Mouse (Mus musculus) CH12.LX (cell line): ENCODE measurements around the gene Ccdc51.

Experiments
- BHLHE40 ChIP-seq: IDR thresholded peaks from 2 replicates; pipeline ENCODE4 v1.6.1; 2011; ENCODE audit warnings: mild to moderate bottlenecking, low read depth, low read length, improper control_type of control experiment
- CTCF ChIP-seq, 2 experiments: IDR thresholded peaks in 1 of 2; conservative IDR thresholded peaks in 1 of 2; 2 replicates each; pipeline ENCODE4 v1.5.1; 2011 to 2012; ENCODE audit warnings: low read depth in 2 of 2, low read length in 2 of 2, improper control_type of control experiment in 1 of 2, inconsistent platforms in 1 of 2, mild to moderate bottlenecking in 1 of 2, moderate library complexity in 1 of 2
- EP300 ChIP-seq: IDR thresholded peaks from 2 replicates; pipeline ENCODE4 v1.6.1; 2011; ENCODE audit warnings: low read length, improper control_type of control experiment
- ETS1 ChIP-seq: conservative IDR thresholded peaks from 2 replicates; pipeline ENCODE4 v1.6.1; 2012; ENCODE audit warnings: low read depth, mild to moderate bottlenecking, inconsistent platforms, low read length, improper control_type of control experiment, moderate library complexity
- HCFC1 ChIP-seq: IDR thresholded peaks from 2 replicates; pipeline ENCODE4 v1.6.1; 2012; ENCODE audit warnings: low read depth, mild to moderate bottlenecking, inconsistent platforms, low read length, improper control_type of control experiment
- JUN ChIP-seq: IDR thresholded peaks from 2 replicates; pipeline ENCODE4 v1.6.1; 2011; ENCODE audit warnings: low read depth, mild to moderate bottlenecking, low read length, improper control_type of control experiment, moderate library complexity; ENCODE audit not compliant: insufficient read depth
- KAT2A ChIP-seq: IDR thresholded peaks from 2 replicates; pipeline ENCODE4 v1.6.1; 2012; ENCODE audit warnings: low read length, improper control_type of control experiment, inconsistent platforms; ENCODE audit not compliant: insufficient replicate concordance
- MAX ChIP-seq: IDR thresholded peaks from 2 replicates; pipeline ENCODE4 v1.6.1; 2011; ENCODE audit warnings: low read length, improper control_type of control experiment
- NRF1 ChIP-seq: IDR thresholded peaks from 2 replicates; pipeline ENCODE4 v1.6.1; 2014; ENCODE audit warnings: low read depth, mild to moderate bottlenecking, inconsistent platforms, low read length, improper control_type of control experiment, moderate library complexity
- POLR2A ChIP-seq: IDR thresholded peaks from 2 replicates; pipeline ENCODE4 v1.6.1; 2011; ENCODE audit warnings: low read depth, mild to moderate bottlenecking, improper control_type of control experiment, low read length
- RCOR1 ChIP-seq: conservative IDR thresholded peaks from 2 replicates; pipeline ENCODE4 v1.6.1; 2012; ENCODE audit warnings: low read depth, mild to moderate bottlenecking, inconsistent platforms, low read length, improper control_type of control experiment
- SIN3A ChIP-seq: IDR thresholded peaks from 2 replicates; pipeline ENCODE4 v1.6.1; 2012; ENCODE audit warnings: low read length, improper control_type of control experiment, inconsistent platforms
- UBTF ChIP-seq: IDR thresholded peaks from 2 replicates; pipeline ENCODE4 v1.6.1; 2012; ENCODE audit warnings: low read depth, mild to moderate bottlenecking, inconsistent platforms, low read length, improper control_type of control experiment, moderate library complexity

DNA sequence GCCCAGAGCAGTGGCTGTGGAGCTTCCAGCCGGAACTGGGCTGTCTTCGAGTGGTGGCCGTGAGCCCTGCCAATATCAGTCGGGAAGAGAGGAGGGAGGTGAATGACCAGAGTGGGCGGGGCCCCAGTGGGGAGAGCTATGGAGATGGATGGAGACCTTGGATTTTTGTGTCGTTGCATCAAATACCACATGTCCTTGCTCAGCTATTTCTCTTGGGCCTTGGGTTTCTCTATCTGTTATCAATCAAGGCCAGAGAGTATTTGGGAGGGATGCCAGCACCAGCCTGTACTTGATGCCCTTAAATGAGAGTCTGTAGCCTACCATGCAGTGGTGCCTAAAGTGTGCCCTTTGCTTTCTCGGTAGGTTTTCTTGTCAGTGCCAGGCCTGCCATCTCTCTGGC, 21.0 kb downstream of the Ccdc51 start:
- TF ChIP-seq UBTF (no peak), KAT2A (no peak), POLR2A (no peak), CTCF (conservative IDR thresholded peaks at IDR 0.05 in 1 of 2, IDR thresholded peaks at IDR 0.05 in 1 of 2; ENCODE audit: low read depth in 2 of 2, low read length in 2 of 2) (no peak), ETS1 (no peak), MAX (no peak), BHLHE40 (no peak), SIN3A (no peak), EP300 (no peak), RCOR1 (no peak), JUN (no peak), HCFC1 (no peak), NRF1 (no peak)
